Mouse (Mus musculus) embryo, embryonic 11.5 days (tissue): ENCODE data around the gene Atp6v0a4.

Experiments
- DNase-seq: peaks from one replicate; pipeline ENCODE4 v3.0.0-alpha.2; 2012; ENCODE audit warnings: low read depth, low spot score

The Atp6v0a4 gene

DNA sequence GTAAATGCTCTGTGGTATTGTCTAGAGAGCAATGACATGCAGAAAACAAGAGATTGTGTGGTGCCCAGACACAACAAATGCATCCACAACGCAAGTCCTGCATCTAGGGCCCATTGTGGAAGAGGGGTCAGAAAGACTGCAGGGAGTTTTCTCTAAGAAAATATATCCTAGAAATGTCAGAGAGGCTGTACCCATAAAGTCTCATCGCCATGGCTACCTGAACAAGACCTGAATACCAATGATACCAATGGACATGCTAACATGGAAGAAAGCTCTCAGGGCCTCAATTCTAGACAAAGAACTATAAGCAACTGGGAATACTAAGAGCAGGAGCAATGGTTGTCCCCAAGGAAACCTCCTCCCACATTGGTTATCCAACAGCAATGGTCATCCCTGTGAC lies 111.6 kb downstream of the Atp6v0a4 start:
- no peak for DNase-seq

DNA sequence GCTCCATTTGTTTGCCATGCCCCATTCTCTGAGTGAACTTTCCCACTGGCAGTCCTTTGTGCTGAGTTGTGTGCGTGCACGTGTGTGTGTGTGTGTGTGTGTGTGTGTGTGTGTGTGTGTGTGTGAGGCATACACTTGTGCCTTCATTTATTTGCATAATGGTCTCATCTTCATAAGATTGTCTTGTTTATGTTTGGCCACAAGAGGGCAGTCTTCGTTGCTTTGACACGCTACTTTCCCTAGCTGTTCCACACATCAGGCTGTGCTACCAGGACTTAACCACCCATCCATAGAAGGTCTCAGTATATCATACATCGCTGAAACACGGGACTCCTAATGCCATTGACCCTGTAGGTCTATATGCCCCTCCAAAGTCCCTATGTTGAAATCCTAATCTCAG lies 116.9 kb downstream of the Atp6v0a4 start:
- DNase-seq: peak; percentile 59
